Mouse (Mus musculus): ENCODE measurements at regions not wholly inside any gene's neighbourhood (a gene's known extent, or its start where the extent isn't known, plus 50 kb on each side); places are given as distances from the start of the nearest gene placed in this dataset.

GRCm38 (mm10) chr5:129387301-129387700 is 113.7 kb upstream of the Sfswap start:
- H3K27me3 ChIP-seq (ENCODE audit: control insufficient read depth, insufficient read depth, low read length), result no peaks in the 10 kb centered on the region
- no peaks in the 10 kb centered on the region for H3K4me1 ChIP-seq (ENCODE audit: control insufficient read depth, insufficient read depth, insufficient read length, low read length)
- no peak overlapping the region for H3K4me3 ChIP-seq (ENCODE audit: low read depth, low read length)
- no peak overlapping the region for H3K27ac ChIP-seq (ENCODE audit: insufficient read depth, low read depth, low read length)
- 49% methylated on average over 3 of the region's 3 CpGs for WGBS
- no peaks in the 10 kb centered on the region for H3K36me3 ChIP-seq (ENCODE audit: control insufficient read depth, insufficient read depth, low read length)
- no peak for TF ChIP-seq POLR2A (IDR thresholded peaks at IDR 0.05; ENCODE audit: low read depth, low read length)
- no peak for TF ChIP-seq CTCF (IDR thresholded peaks at IDR 0.05; ENCODE audit: extremely low read depth, insufficient read length, insufficient replicate concordance, low read depth, low read length)

GRCm38 (mm10) chr5:129390921-129391371 is 110.1 kb upstream of the Sfswap start:
- Histone ChIP-seq H3K27me3 (ENCODE audit: control insufficient read depth, insufficient read depth, low read length) (no peaks in the 10 kb centered on the region), H3K27ac (ENCODE audit: insufficient read depth, low read depth, low read length) (no peak overlapping the region), H3K4me3 (ENCODE audit: low read depth, low read length) (no peak overlapping the region), H3K4me1 (ENCODE audit: control insufficient read depth, insufficient read depth, insufficient read length, low read length) (no peaks in the 10 kb centered on the region), H3K36me3 (ENCODE audit: control insufficient read depth, insufficient read depth, low read length) (no peaks in the 10 kb centered on the region)
- 66% methylated on average over 4 of the region's 4 CpGs for WGBS
- TF ChIP-seq CTCF (IDR thresholded peaks at IDR 0.05; ENCODE audit: extremely low read depth, insufficient read length, insufficient replicate concordance, low read depth, low read length) (no peak), POLR2A (IDR thresholded peaks at IDR 0.05; ENCODE audit: low read depth, low read length) (no peak)

GRCm38 (mm10) chr5:129393150-129393549 is 107.9 kb upstream of the Sfswap start:
- no peaks in the 10 kb centered on the region for H3K4me1 ChIP-seq (ENCODE audit: control insufficient read depth, insufficient read depth, insufficient read length, low read length)
- H3K36me3 ChIP-seq (ENCODE audit: control insufficient read depth, insufficient read depth, low read length), result no peaks in the 10 kb centered on the region
- TF ChIP-seq CTCF (IDR thresholded peaks at IDR 0.05; ENCODE audit: extremely low read depth, insufficient read length, insufficient replicate concordance, low read depth, low read length), result no peak
- TF ChIP-seq POLR2A (IDR thresholded peaks at IDR 0.05; ENCODE audit: low read depth, low read length), result no peak
- H3K27ac ChIP-seq (ENCODE audit: insufficient read depth, low read depth, low read length), result no peak overlapping the region
- H3K4me3 ChIP-seq (ENCODE audit: low read depth, low read length), result no peak overlapping the region
- H3K27me3 ChIP-seq (ENCODE audit: control insufficient read depth, insufficient read depth, low read length), result no peaks in the 10 kb centered on the region
- 63% methylated on average over 2 of the region's 2 CpGs for WGBS

- no peaks in the 10 kb centered on the region for H3K36me3 ChIP-seq (ENCODE audit: control insufficient read depth, insufficient read depth, low read length)
- 55% methylated on average over 9 of the region's 9 CpGs for WGBS
- no peaks in the 10 kb centered on the region for H3K27me3 ChIP-seq (ENCODE audit: control insufficient read depth, insufficient read depth, low read length)
- H3K27ac ChIP-seq (ENCODE audit: insufficient read depth, low read depth, low read length), result no peak overlapping the region
- TF ChIP-seq CTCF (IDR thresholded peaks at IDR 0.05; ENCODE audit: extremely low read depth, insufficient read length, insufficient replicate concordance, low read depth, low read length), result no peak
- TF ChIP-seq POLR2A (IDR thresholded peaks at IDR 0.05; ENCODE audit: low read depth, low read length), result no peak
- no peaks in the 10 kb centered on the region for H3K4me1 ChIP-seq (ENCODE audit: control insufficient read depth, insufficient read depth, insufficient read length, low read length)
- H3K4me3 ChIP-seq (ENCODE audit: low read depth, low read length), result no peak overlapping the region
Measured at GRCm38 (mm10) chr5:129393606-129394255, 107.3 kb upstream of the Sfswap start.

GRCm38 (mm10) chr5:129394416-129394815 is 106.6 kb upstream of the Sfswap start:
- Histone ChIP-seq H3K4me1 (ENCODE audit: control insufficient read depth, insufficient read depth, insufficient read length, low read length) (no peaks in the 10 kb centered on the region), H3K27ac (ENCODE audit: insufficient read depth, low read depth, low read length) (no peak overlapping the region), H3K4me3 (ENCODE audit: low read depth, low read length) (no peak overlapping the region), H3K27me3 (ENCODE audit: control insufficient read depth, insufficient read depth, low read length) (no peaks in the 10 kb centered on the region), H3K36me3 (ENCODE audit: control insufficient read depth, insufficient read depth, low read length) (no peaks in the 10 kb centered on the region)
- WGBS, result 53% methylated on average over 4 of the region's 4 CpGs
- TF ChIP-seq CTCF (IDR thresholded peaks at IDR 0.05; ENCODE audit: extremely low read depth, insufficient read length, insufficient replicate concordance, low read depth, low read length) (no peak), POLR2A (IDR thresholded peaks at IDR 0.05; ENCODE audit: low read depth, low read length) (no peak)

GRCm38 (mm10) chr5:129397311-129397710 is 103.7 kb upstream of the Sfswap start:
- no peak overlapping the region for H3K27ac ChIP-seq (ENCODE audit: insufficient read depth, low read depth, low read length)
- WGBS, result 48% methylated on average over 1 of the region's 1 CpGs
- TF ChIP-seq POLR2A (IDR thresholded peaks at IDR 0.05; ENCODE audit: low read depth, low read length) (no peak), CTCF (IDR thresholded peaks at IDR 0.05; ENCODE audit: extremely low read depth, insufficient read length, insufficient replicate concordance, low read depth, low read length) (no peak)

GRCm38 (mm10) chr5:129406259-129406658 is 94.8 kb upstream of the Sfswap start:
- no peak for TF ChIP-seq POLR2A (IDR thresholded peaks at IDR 0.05; ENCODE audit: low read depth, low read length)
- no peak for TF ChIP-seq CTCF (IDR thresholded peaks at IDR 0.05; ENCODE audit: extremely low read depth, insufficient read length, insufficient replicate concordance, low read depth, low read length)
- 66% methylated on average over 4 of the region's 4 CpGs for WGBS
- Histone ChIP-seq H3K27ac (ENCODE audit: insufficient read depth, low read depth, low read length) (no peak overlapping the region), H3K4me1 (ENCODE audit: control insufficient read depth, insufficient read depth, insufficient read length, low read length) (no peaks in the 10 kb centered on the region), H3K36me3 (ENCODE audit: control insufficient read depth, insufficient read depth, low read length) (no peaks in the 10 kb centered on the region), H3K27me3 (ENCODE audit: control insufficient read depth, insufficient read depth, low read length) (no peaks in the 10 kb centered on the region), H3K4me3 (ENCODE audit: low read depth, low read length) (no peak overlapping the region)

More at GRCm38 (mm10) chr5:129397311-129397710, 103.7 kb upstream of the Sfswap start:
- no peaks in the 10 kb centered on the region for H3K27me3 ChIP-seq (ENCODE audit: control insufficient read depth, insufficient read depth, low read length)
- H3K4me1 ChIP-seq (ENCODE audit: control insufficient read depth, insufficient read depth, insufficient read length, low read length), result no peaks in the 10 kb centered on the region
- no peaks in the 10 kb centered on the region for H3K36me3 ChIP-seq (ENCODE audit: control insufficient read depth, insufficient read depth, low read length)
- H3K4me3 ChIP-seq (ENCODE audit: low read depth, low read length), result no peak overlapping the region
